ENCODE assay signal across 29 mouse cellular contexts in the genomic region with DNA sequence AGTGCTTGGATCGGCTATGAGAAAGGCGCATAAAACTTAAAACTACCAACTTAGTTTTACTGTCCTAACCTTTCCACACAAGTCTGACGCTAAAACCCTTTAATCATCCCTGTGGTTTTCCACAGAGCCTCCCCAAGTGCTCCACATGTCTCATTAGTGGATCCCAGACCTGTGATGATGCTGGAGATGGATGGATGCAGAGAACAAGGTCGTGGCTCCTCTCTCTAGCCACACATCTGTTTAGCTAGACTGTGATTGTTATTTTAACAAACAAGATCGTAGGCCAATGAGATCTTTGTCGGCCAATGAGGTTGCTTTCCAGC. TPM values are rescaled to one million over a fixed set of nuclear protein-coding genes. Genes with fewer than 3 reads are reported as not detected.
DNase-seq lines count a peak whose midpoint lies in the region; ATAC-seq lines count a peak whose summit lies in the region.
"Had no signal": no experiment of that assay in that cellular context is flagged by ENCODE, and none has a peak within 500 bp of the region (broad histone marks: within the 10 kb centered on the region; RNA-seq: fewer than 3 reads in every experiment).

No protein-coding gene starts in this region.

- peak; percentile 17 for DNase-seq in embryo, embryonic 9.5 days (ENCODE audit: extremely low spot score)
- DNase-seq in embryo, embryonic 10 days (ENCODE audit: low spot score) = no peak
- DNase-seq in midbrain, embryonic 10.5 days (ENCODE audit: low spot score) = no peak
- no peak for DNase-seq in neural tube, embryonic 11.5 days (ENCODE audit: low spot score)
- DNase-seq in cerebellum, postnatal 36 days = no peak
- DNase-seq: cerebellum, adult 8-10 months; gastrocnemius, postnatal 10 days; heart, postnatal 14 days; kidney, adult 18-20 months; kidney, postnatal 10 days; layer of hippocampus, postnatal 36 days; left cerebral cortex, postnatal 4 days; liver; lung, adult 2 months; lung, postnatal 10 days; thymus, adult 2 months; thymus, postnatal 36 days had no signal

- H3K9ac ChIP-seq in hindbrain, embryonic 13.5 days = no peak overlapping the region
- H3K9ac ChIP-seq in hindbrain, embryonic 16.5 days (ENCODE audit: low read depth, low read length) = no peak overlapping the region
- H3K9ac ChIP-seq in midbrain, embryonic 13.5 days (replicated peaks) = no peak overlapping the region
- no peak overlapping the region for H3K9ac ChIP-seq in neural tube, embryonic 11.5 days (ENCODE audit: low read length)
- H3K9ac ChIP-seq: embryonic facial prominence, embryonic 12.5 days; forebrain, embryonic 13.5 days; hindbrain, embryonic 15.5 days; liver, embryonic 14.5 days had no signal

- no peaks in the 10 kb centered on the region for H3K36me3 ChIP-seq in hindbrain, embryonic 13.5 days
- no peaks in the 10 kb centered on the region for H3K36me3 ChIP-seq in hindbrain, embryonic 16.5 days (ENCODE audit: control insufficient read depth, insufficient read depth, low read length)
- H3K36me3 ChIP-seq in midbrain, embryonic 13.5 days = no peaks in the 10 kb centered on the region
- no peaks in the 10 kb centered on the region for H3K36me3 ChIP-seq in midbrain, embryonic 10.5 days
- no peaks in the 10 kb centered on the region for H3K36me3 ChIP-seq in neural tube, embryonic 11.5 days (ENCODE audit: control insufficient read depth, insufficient read depth, low read length)
- H3K36me3 ChIP-seq: embryonic facial prominence, embryonic 12.5 days; G1E; hindbrain, embryonic 15.5 days had no signal

- H3K4me2 ChIP-seq in hindbrain, embryonic 13.5 days = peak overlapping the region; percentile 1; the same call in 1 of the 2 replicates
- no peak overlapping the region for H3K4me2 ChIP-seq in hindbrain, embryonic 16.5 days (ENCODE audit: low read length)
- no peak overlapping the region for H3K4me2 ChIP-seq in midbrain, embryonic 13.5 days (replicated peaks)
- no peak overlapping the region for H3K4me2 ChIP-seq in neural tube, embryonic 11.5 days (ENCODE audit: low read depth)
- H3K4me2 ChIP-seq: embryonic facial prominence, embryonic 12.5 days; forebrain, embryonic 13.5 days; hindbrain, embryonic 15.5 days had no signal

- 12% methylated on average over 6 of the region's 6 CpGs for WGBS in hindbrain, embryonic 13.5 days
- WGBS in hindbrain, embryonic 16.5 days = 14% methylated on average over 6 of the region's 6 CpGs
- WGBS in midbrain, embryonic 13.5 days = 21% methylated on average over 6 of the region's 6 CpGs
- 26% methylated on average over 6 of the region's 6 CpGs for WGBS in midbrain, embryonic 10.5 days
- WGBS in neural tube, embryonic 11.5 days = 13% methylated on average over 6 of the region's 6 CpGs

- ATAC-seq in hindbrain, embryonic 13.5 days (ENCODE audit: low FRiP score) = no peak
- ATAC-seq in hindbrain, embryonic 16.5 days = no peak
- ATAC-seq in midbrain, embryonic 13.5 days = peak; percentile 48; the same call in 1 of the 2 replicates
- peak; percentile 39; the same call in 1 of the 2 replicates for ATAC-seq in neural tube, embryonic 11.5 days (ENCODE audit: insufficient read depth, low FRiP score, low TSS enrichment)
- ATAC-seq: forebrain, embryonic 13.5 days had no signal

- peaks cover 16% of the 10 kb centered on the region for H3K27me3 ChIP-seq in hindbrain, embryonic 13.5 days
- 0 out of 2 replicates have a peak, but pooled peaks cover 2% of the 10 kb centered on the region for H3K27me3 ChIP-seq in hindbrain, embryonic 16.5 days (replicated peaks; ENCODE audit: control insufficient read depth, insufficient read depth, low read length)
- peaks cover 65% of the 10 kb centered on the region for H3K27me3 ChIP-seq in midbrain, embryonic 13.5 days
- H3K27me3 ChIP-seq in midbrain, embryonic 10.5 days (ENCODE audit: low read depth, poor library complexity, severe bottlenecking) = peaks cover 79% of the 10 kb centered on the region
- H3K27me3 ChIP-seq in neural tube, embryonic 11.5 days (ENCODE audit: control insufficient read depth, insufficient read depth, low read length) = no peaks in the 10 kb centered on the region
- H3K27me3 ChIP-seq: embryonic facial prominence, embryonic 12.5 days; forebrain, embryonic 13.5 days; hindbrain, embryonic 15.5 days had no signal

- H3K9me3 ChIP-seq in hindbrain, embryonic 13.5 days = no peaks in the 10 kb centered on the region
- H3K9me3 ChIP-seq in hindbrain, embryonic 16.5 days (ENCODE audit: control insufficient read depth, low read length) = no peaks in the 10 kb centered on the region
- H3K9me3 ChIP-seq in midbrain, embryonic 13.5 days = no peaks in the 10 kb centered on the region
- no peaks in the 10 kb centered on the region for H3K9me3 ChIP-seq in midbrain, embryonic 10.5 days (replicated peaks)
- H3K9me3 ChIP-seq in neural tube, embryonic 11.5 days (ENCODE audit: control insufficient read depth, low read length) = no peaks in the 10 kb centered on the region
- H3K9me3 ChIP-seq: embryonic facial prominence, embryonic 12.5 days; forebrain, embryonic 13.5 days; hindbrain, embryonic 15.5 days had no signal

- H3K4me1 ChIP-seq in hindbrain, embryonic 13.5 days (replicated peaks) = peaks cover 15% of the 10 kb centered on the region
- peaks cover 4% of the 10 kb centered on the region for H3K4me1 ChIP-seq in hindbrain, embryonic 16.5 days (ENCODE audit: control insufficient read depth, insufficient read depth, low read depth, low read length)
- H3K4me1 ChIP-seq in midbrain, embryonic 13.5 days (replicated peaks) = peaks cover 14% of the 10 kb centered on the region
- peaks cover 16% of the 10 kb centered on the region for H3K4me1 ChIP-seq in midbrain, embryonic 10.5 days
- 0 out of 2 replicates have a peak, but pooled peaks cover 5% of the 10 kb centered on the region for H3K4me1 ChIP-seq in neural tube, embryonic 11.5 days (ENCODE audit: control insufficient read depth, insufficient read depth, low read length)
- H3K4me1 ChIP-seq: embryonic facial prominence, embryonic 12.5 days had no signal

- no peak overlapping the region for H3K27ac ChIP-seq in hindbrain, embryonic 13.5 days
- no peak overlapping the region for H3K27ac ChIP-seq in hindbrain, embryonic 16.5 days (ENCODE audit: low read depth, low read length)
- no peak overlapping the region for H3K27ac ChIP-seq in midbrain, embryonic 13.5 days
- no peak overlapping the region for H3K27ac ChIP-seq in midbrain, embryonic 10.5 days (replicated peaks)
- H3K27ac ChIP-seq in neural tube, embryonic 11.5 days (ENCODE audit: low read depth, low read length) = no peak overlapping the region
- H3K27ac ChIP-seq: embryonic facial prominence, embryonic 12.5 days; forebrain, embryonic 13.5 days; hindbrain, embryonic 15.5 days; liver, embryonic 14.5 days; macrophage had no signal

- H3K4me3 ChIP-seq in hindbrain, embryonic 13.5 days = no peak overlapping the region
- no peak overlapping the region for H3K4me3 ChIP-seq in hindbrain, embryonic 16.5 days (ENCODE audit: low read length)
- H3K4me3 ChIP-seq in midbrain, embryonic 13.5 days (replicated peaks) = no peak overlapping the region
- no peak overlapping the region for H3K4me3 ChIP-seq in midbrain, embryonic 10.5 days
- H3K4me3 ChIP-seq in neural tube, embryonic 11.5 days (ENCODE audit: low read depth, low read length) = no peak overlapping the region
- H3K4me3 ChIP-seq: embryonic facial prominence, embryonic 12.5 days; erythroblast, embryonic 14.5 days; forebrain, embryonic 13.5 days; hindbrain, embryonic 15.5 days had no signal

RNA-seq across cellular contexts. Expression of a gene that starts 5.0 kb away (rescaled TPM):
- polyA plus RNA-seq in hindbrain, embryonic 13.5 days (2015; fragmentation: Nextera tagmentation; extraction: Ambion mirVana) = not detected in 2 replicates
- not detected in 2 replicates for polyA plus RNA-seq in hindbrain, embryonic 16.5 days (2015; fragmentation: Nextera tagmentation; extraction: Ambion mirVana)
- 0.12 TPM in 1 of 2 replicates, not detected in the other for polyA plus RNA-seq in midbrain, embryonic 13.5 days (2015; fragmentation: Nextera tagmentation; extraction: Ambion mirVana)
- polyA plus RNA-seq in midbrain, embryonic 10.5 days (2016; fragmentation: Nextera tagmentation; extraction: Ambion mirVana) = not detected in 2 replicates
- not detected in 2 replicates for polyA plus RNA-seq in neural tube, embryonic 11.5 days (2014; fragmentation: Nextera tagmentation; extraction: Ambion mirVana)
- polyA plus RNA-seq: embryonic facial prominence, embryonic 12.5 days; forebrain, embryonic 13.5 days; G1E; heart, embryonic 14.5 days; hindbrain, embryonic 15.5 days; intestine, embryonic 14.5 days; macrophage had no signal

RNA-seq across cellular contexts. Expression of a gene that starts 47.6 kb away (rescaled TPM):
- 0.72 and 1.1 TPM in 2 replicates for polyA plus RNA-seq in hindbrain, embryonic 13.5 days (2015; fragmentation: Nextera tagmentation; extraction: Ambion mirVana)
- polyA plus RNA-seq in hindbrain, embryonic 16.5 days (2015; fragmentation: Nextera tagmentation; extraction: Ambion mirVana) = 0.24 and 0.28 TPM in 2 replicates
- polyA plus RNA-seq in midbrain, embryonic 13.5 days (2015; fragmentation: Nextera tagmentation; extraction: Ambion mirVana) = 0.53 and 0.98 TPM in 2 replicates
- 3.3 and 3.5 TPM in 2 replicates for polyA plus RNA-seq in midbrain, embryonic 10.5 days (2016; fragmentation: Nextera tagmentation; extraction: Ambion mirVana)
- 5.8 and 7.5 TPM in 2 replicates for polyA plus RNA-seq in neural tube, embryonic 11.5 days (2014; fragmentation: Nextera tagmentation; extraction: Ambion mirVana)
- polyA plus RNA-seq: erythroblast, embryonic 14.5 days; G1E had no signal

Comparison
In these comparisons a context has a peak if more than half of its experiments do, and no peak if none do; other contexts are left out.
1. ATAC-seq: peak in midbrain, embryonic 13.5 days (single experiment) and neural tube, embryonic 11.5 days (single experiment); none in hindbrain, embryonic 13.5 days (single experiment) and hindbrain, embryonic 16.5 days (single experiment).